Mouse (Mus musculus): ENCODE measurements around the gene Creb3l2. TPM values are rescaled to one million over a fixed set of nuclear protein-coding genes. Genes with fewer than 3 reads are reported as not detected.

Creb3l2 gene
- polyA plus RNA-seq, 1 experiment = 8.2 TPM

GRCm38 (mm10) chr6:37297744-37298482 is 144.0 kb downstream of the Creb3l2 start:
- Histone ChIP-seq H3K4me3 (replicated peaks; ENCODE audit: control insufficient read depth, low read depth, low read length) (no peak overlapping the region), H3K4me1 (ENCODE audit: control insufficient read depth, insufficient read depth, low read length) (no peaks in the 10 kb centered on the region), H3K27ac (ENCODE audit: control insufficient read depth, insufficient read depth, low read depth, low read length, poor library complexity) (no peak overlapping the region)
- 63% methylated on average over 8 of the region's 8 CpGs for WGBS
- TF ChIP-seq POLR2A (IDR thresholded peaks at IDR 0.05; ENCODE audit: borderline replicate concordance, control insufficient read depth, low read depth, low read length) (no peak), CTCF (IDR thresholded peaks at IDR 0.05; ENCODE audit: control insufficient read depth, insufficient read depth, low read length) (no peak)

- H3K27ac ChIP-seq (ENCODE audit: control insufficient read depth, insufficient read depth, low read depth, low read length, poor library complexity) = no peak overlapping the region
- H3K4me3 ChIP-seq (replicated peaks; ENCODE audit: control insufficient read depth, low read depth, low read length) = no peak overlapping the region
- no peaks in the 10 kb centered on the region for H3K4me1 ChIP-seq (ENCODE audit: control insufficient read depth, insufficient read depth, low read length)
- TF ChIP-seq POLR2A (IDR thresholded peaks at IDR 0.05; ENCODE audit: borderline replicate concordance, control insufficient read depth, low read depth, low read length) = no peak
- no peak for TF ChIP-seq CTCF (IDR thresholded peaks at IDR 0.05; ENCODE audit: control insufficient read depth, insufficient read depth, low read length)
- WGBS = 73% methylated on average over 2 of the region's 2 CpGs
Measured at GRCm38 (mm10) chr6:37292068-37292467, 149.9 kb downstream of the Creb3l2 start.

DNA sequence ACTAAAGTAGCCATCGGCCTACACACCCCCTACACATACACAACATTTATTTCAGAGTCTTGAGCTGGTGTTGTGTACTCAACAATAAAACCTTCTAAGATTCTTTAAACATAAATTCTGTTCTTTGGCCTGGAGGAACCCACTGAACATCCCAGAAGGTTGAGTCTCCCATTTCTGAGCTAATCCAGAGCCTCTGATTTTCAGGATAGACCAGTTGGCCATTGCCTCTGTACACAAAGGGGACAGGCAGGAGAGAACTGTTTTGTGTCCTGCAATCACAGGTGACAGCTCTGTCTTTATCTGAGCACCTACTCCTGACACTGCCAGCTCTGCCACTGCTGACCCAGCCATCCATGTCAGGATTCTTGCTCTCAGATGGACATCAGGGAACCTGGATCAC is 150.8 kb downstream of the Creb3l2 start:
- Histone ChIP-seq H3K27ac (ENCODE audit: control insufficient read depth, insufficient read depth, low read depth, low read length, poor library complexity) (no peak overlapping the region), H3K4me3 (replicated peaks; ENCODE audit: control insufficient read depth, low read depth, low read length) (no peak overlapping the region), H3K4me1 (ENCODE audit: control insufficient read depth, insufficient read depth, low read length) (no peaks in the 10 kb centered on the region)
- no peak for TF ChIP-seq CTCF (IDR thresholded peaks at IDR 0.05; ENCODE audit: control insufficient read depth, insufficient read depth, low read length)
- no peak for TF ChIP-seq POLR2A (IDR thresholded peaks at IDR 0.05; ENCODE audit: borderline replicate concordance, control insufficient read depth, low read depth, low read length)
- 82% methylated on average over 1 of the region's 1 CpGs for WGBS

GRCm38 (mm10) chr6:37290691-37291090 is 151.3 kb downstream of the Creb3l2 start:
- no peak overlapping the region for H3K4me3 ChIP-seq (replicated peaks; ENCODE audit: control insufficient read depth, low read depth, low read length)
- TF ChIP-seq POLR2A (IDR thresholded peaks at IDR 0.05; ENCODE audit: borderline replicate concordance, control insufficient read depth, low read depth, low read length) = no peak
- no peak for TF ChIP-seq CTCF (IDR thresholded peaks at IDR 0.05; ENCODE audit: control insufficient read depth, insufficient read depth, low read length)
- 88% methylated on average over 3 of the region's 3 CpGs for WGBS
- H3K4me1 ChIP-seq (ENCODE audit: control insufficient read depth, insufficient read depth, low read length) = peaks cover 2% of the 10 kb centered on the region; the same call in 1 of the 2 replicates
- H3K27ac ChIP-seq (ENCODE audit: control insufficient read depth, insufficient read depth, low read depth, low read length, poor library complexity) = no peak overlapping the region

GRCm38 (mm10) chr6:37286134-37286533 is 155.8 kb downstream of the Creb3l2 start:
- 54% methylated on average over 4 of the region's 4 CpGs for WGBS
- Histone ChIP-seq H3K4me3 (replicated peaks; ENCODE audit: control insufficient read depth, low read depth, low read length) (no peak overlapping the region), H3K27ac (ENCODE audit: control insufficient read depth, insufficient read depth, low read depth, low read length, poor library complexity) (no peak overlapping the region), H3K4me1 (ENCODE audit: control insufficient read depth, insufficient read depth, low read length) (peaks cover 2% of the 10 kb centered on the region; the same call in 1 of the 2 replicates)
- no peak for TF ChIP-seq POLR2A (IDR thresholded peaks at IDR 0.05; ENCODE audit: borderline replicate concordance, control insufficient read depth, low read depth, low read length)
- no peak for TF ChIP-seq CTCF (IDR thresholded peaks at IDR 0.05; ENCODE audit: control insufficient read depth, insufficient read depth, low read length)

- TF ChIP-seq CTCF (IDR thresholded peaks at IDR 0.05; ENCODE audit: control insufficient read depth, insufficient read depth, low read length) (no peak), POLR2A (IDR thresholded peaks at IDR 0.05; ENCODE audit: borderline replicate concordance, control insufficient read depth, low read depth, low read length) (no peak)
- Histone ChIP-seq H3K4me1 (ENCODE audit: control insufficient read depth, insufficient read depth, low read length) (peaks cover 2% of the 10 kb centered on the region; the same call in 1 of the 2 replicates), H3K4me3 (replicated peaks; ENCODE audit: control insufficient read depth, low read depth, low read length) (no peak overlapping the region), H3K27ac (ENCODE audit: control insufficient read depth, insufficient read depth, low read depth, low read length, poor library complexity) (no peak overlapping the region)
- 29% methylated on average over 9 of the region's 9 CpGs for WGBS
Measured at GRCm38 (mm10) chr6:37284879-37285278, 157.1 kb downstream of the Creb3l2 start.

DNA sequence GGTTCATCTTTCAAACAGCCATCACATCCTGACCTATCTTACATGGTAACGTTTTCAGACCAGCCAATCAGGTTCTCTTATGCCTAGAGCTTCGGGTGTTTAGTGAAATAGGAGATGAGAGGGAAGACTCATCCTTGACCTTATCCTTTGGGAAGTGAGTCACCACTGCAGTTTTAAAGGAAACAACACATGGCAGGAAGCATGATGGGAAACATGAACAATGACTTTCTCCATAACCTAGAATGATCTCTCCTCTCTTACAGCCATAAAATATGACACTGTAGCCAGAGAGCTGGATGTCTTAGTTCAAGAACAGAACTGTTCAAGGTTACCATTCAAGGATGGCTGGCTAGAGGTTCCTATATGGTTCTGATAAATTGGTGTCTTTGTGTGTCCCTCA is 158.6 kb downstream of the Creb3l2 start:
- TF ChIP-seq CTCF (IDR thresholded peaks at IDR 0.05; ENCODE audit: control insufficient read depth, insufficient read depth, low read length) = no peak
- no peak for TF ChIP-seq POLR2A (IDR thresholded peaks at IDR 0.05; ENCODE audit: borderline replicate concordance, control insufficient read depth, low read depth, low read length)
- Histone ChIP-seq H3K4me3 (replicated peaks; ENCODE audit: control insufficient read depth, low read depth, low read length) (no peak overlapping the region), H3K4me1 (ENCODE audit: control insufficient read depth, insufficient read depth, low read length) (peaks cover 2% of the 10 kb centered on the region; the same call in 1 of the 2 replicates), H3K27ac (ENCODE audit: control insufficient read depth, insufficient read depth, low read depth, low read length, poor library complexity) (no peak overlapping the region)
- 72% methylated on average over 2 of the region's 2 CpGs for WGBS

DNA sequence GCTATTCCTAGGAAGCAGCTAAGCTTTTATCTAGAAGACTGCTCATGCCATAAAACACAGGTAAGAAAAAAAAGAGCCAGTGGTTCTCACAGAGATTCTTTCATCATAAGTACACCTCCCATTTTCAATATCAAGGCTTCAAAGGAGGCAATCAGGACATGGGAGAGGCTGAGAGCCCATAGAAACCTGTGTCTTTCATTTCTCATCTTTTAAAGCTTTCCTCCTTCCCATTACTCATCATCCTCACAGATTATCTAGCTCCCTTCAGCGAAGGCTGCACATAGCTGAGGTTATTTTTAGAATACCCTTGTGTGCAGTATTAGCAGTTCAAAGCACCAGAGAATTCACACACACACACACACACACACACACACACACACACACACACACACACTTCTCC is 159.3 kb downstream of the Creb3l2 start:
- Histone ChIP-seq H3K4me1 (ENCODE audit: control insufficient read depth, insufficient read depth, low read length) (peaks cover 2% of the 10 kb centered on the region; the same call in 1 of the 2 replicates), H3K4me3 (replicated peaks; ENCODE audit: control insufficient read depth, low read depth, low read length) (no peak overlapping the region), H3K27ac (ENCODE audit: control insufficient read depth, insufficient read depth, low read depth, low read length, poor library complexity) (no peak overlapping the region)
- TF ChIP-seq POLR2A (IDR thresholded peaks at IDR 0.05; ENCODE audit: borderline replicate concordance, control insufficient read depth, low read depth, low read length) = no peak
- no peak for TF ChIP-seq CTCF (IDR thresholded peaks at IDR 0.05; ENCODE audit: control insufficient read depth, insufficient read depth, low read length)
- 43% methylated on average over 1 of the region's 1 CpGs for WGBS

Other genes with a start within 250 kb of the Creb3l2 start
- gene Dgki, start 142.0 kb downstream of the Creb3l2 start, polyA plus RNA-seq (2011; ENCODE audit: insufficient read depth, insufficient read length, low replicate concordance, missing spikeins) = 1.4 and 7.2 TPM in 2 replicates
- gene Akr1d1, start 88.0 kb upstream of the Creb3l2 start, polyA plus RNA-seq (2011; ENCODE audit: insufficient read depth, insufficient read length, low replicate concordance, missing spikeins) = 0.75 TPM in 1 of 2 replicates, not detected in the other

Data from bone marrow, adult 2 months (tissue).